9 mouse cellular contexts compared by ENCODE assay signal in the genomic region with DNA sequence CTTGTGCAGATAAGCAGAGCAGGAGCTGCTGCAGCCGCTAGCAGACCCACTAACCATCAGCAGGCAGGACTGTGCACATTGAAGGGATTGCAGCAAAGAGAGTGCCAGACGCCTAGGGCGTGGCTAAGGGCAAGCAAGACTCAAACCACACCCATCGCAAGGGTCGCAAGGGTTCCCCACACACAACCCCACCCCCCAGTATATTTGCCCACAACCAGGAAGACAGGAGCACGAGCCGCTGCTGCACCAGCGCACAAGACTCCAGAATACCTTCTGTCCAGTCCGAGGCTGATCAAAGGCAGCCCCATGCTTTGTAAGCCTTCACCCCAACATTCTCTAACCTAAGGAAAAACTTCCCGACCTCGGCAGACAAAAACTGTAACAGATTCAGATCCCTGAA. TPM values are rescaled to one million over a fixed set of nuclear protein-coding genes. Genes with fewer than 3 reads are reported as not detected.
DNase-seq lines count a peak whose midpoint lies in the region; ATAC-seq and TF ChIP-seq lines count a peak whose summit lies in the region.
"Had no signal": no experiment of that assay in that cellular context is flagged by ENCODE, and none has a peak within 500 bp of the region (broad histone marks: within the 10 kb centered on the region; RNA-seq: fewer than 3 reads in every experiment).

No protein-coding gene starts in this region.

- peaks cover 13% of the 10 kb centered on the region for H3K4me1 ChIP-seq in kidney, embryonic 16.5 days (ENCODE audit: insufficient read depth, low read length)
- H3K4me1 ChIP-seq in hindbrain, embryonic 16.5 days (ENCODE audit: control insufficient read depth, insufficient read depth, low read depth, low read length) = peaks cover 15% of the 10 kb centered on the region
- H3K4me1 ChIP-seq in midbrain, postnatal 0 days (ENCODE audit: insufficient read depth, low read length) = 0 out of 2 replicates have a peak, but pooled peaks cover 4% of the 10 kb centered on the region

- H3K4me2 ChIP-seq in kidney, embryonic 16.5 days (replicated peaks; ENCODE audit: low read depth, low read length) = peak overlapping the region; percentile 94; the same call in 1 of the 2 replicates
- H3K4me2 ChIP-seq in hindbrain, embryonic 16.5 days (ENCODE audit: low read length) = peak overlapping the region; percentile 72
- peak overlapping the region; percentile 74 for H3K4me2 ChIP-seq in midbrain, postnatal 0 days (ENCODE audit: low read depth, low read length, poor library complexity, severe bottlenecking)

- no peak overlapping the region for H3K9ac ChIP-seq in kidney, embryonic 16.5 days (replicated peaks; ENCODE audit: low read length)
- no peak overlapping the region; the same call in 1 of the 2 replicates for H3K9ac ChIP-seq in hindbrain, embryonic 16.5 days (ENCODE audit: low read depth, low read length)
- H3K9ac ChIP-seq in midbrain, postnatal 0 days (replicated peaks; ENCODE audit: low read length, poor library complexity, severe bottlenecking) = peak overlapping the region; percentile 54; the same call in 1 of the 2 replicates

- intact Hi-C loops in left cerebral cortex, postnatal 36 days (cut with DNase I) = loop anchor here (5.0 kb wide), 2 partner anchors 79 to 81 kb away; a partner anchor contains a TSS

- 2% methylated on average over 11 of the region's 11 CpGs for WGBS in kidney, embryonic 16.5 days
- WGBS in hindbrain, embryonic 16.5 days = 5% methylated on average over 11 of the region's 11 CpGs
- WGBS in midbrain, postnatal 0 days = 4% methylated on average over 11 of the region's 11 CpGs

- DNase-seq in kidney, adult 8-10 months = no peak
- peak; percentile 56 to 71 for DNase-seq in cerebellum, postnatal 25 days
- DNase-seq in midbrain, postnatal 0 days (ENCODE audit: low spot score) = no peak
- no peak for DNase-seq in left cerebral cortex, postnatal 36 days (ENCODE audit: low spot score in 2 of 2)
- DNase-seq in frontal cortex, adult 2 months (ENCODE audit: extremely low spot score in 1 of 2, low spot score in 1 of 2) = no peak
- no peak for DNase-seq in right cerebral cortex, postnatal 25 days

- H3K27ac ChIP-seq in kidney, embryonic 16.5 days (ENCODE audit: low read length) = no peak overlapping the region
- H3K27ac ChIP-seq in hindbrain, embryonic 16.5 days (ENCODE audit: low read depth, low read length) = no peak overlapping the region
- H3K27ac ChIP-seq in midbrain, postnatal 0 days (ENCODE audit: low read depth, low read length) = no peak overlapping the region
- H3K27ac ChIP-seq: macrophage had no signal

- H3K4me3 ChIP-seq in kidney, embryonic 16.5 days (ENCODE audit: low read length) = peak overlapping the region; percentile 68
- peak overlapping the region; percentile 81 for H3K4me3 ChIP-seq in hindbrain, embryonic 16.5 days (ENCODE audit: low read length)
- peak overlapping the region; percentile 48 for H3K4me3 ChIP-seq in midbrain, postnatal 0 days (ENCODE audit: low read depth, low read length)

- TF ChIP-seq CTCF in midbrain, postnatal 0 days (IDR thresholded peaks at IDR 0.05) = no peak

- no peak for ATAC-seq in kidney, embryonic 16.5 days (ENCODE audit: low FRiP score, low TSS enrichment)
- no peak for ATAC-seq in hindbrain, embryonic 16.5 days
- no peak for ATAC-seq in midbrain, postnatal 0 days (ENCODE audit: low FRiP score)

- no peaks in the 10 kb centered on the region for H3K9me3 ChIP-seq in kidney, embryonic 16.5 days (ENCODE audit: low read length)
- no peaks in the 10 kb centered on the region for H3K9me3 ChIP-seq in hindbrain, embryonic 16.5 days (ENCODE audit: control insufficient read depth, low read length)
- H3K9me3 ChIP-seq in midbrain, postnatal 0 days (ENCODE audit: low read length) = no peaks in the 10 kb centered on the region

- H3K27me3 ChIP-seq in kidney, embryonic 16.5 days (ENCODE audit: insufficient read depth, low read length) = peaks cover 57% of the 10 kb centered on the region
- peaks cover 9% of the 10 kb centered on the region for H3K27me3 ChIP-seq in hindbrain, embryonic 16.5 days (replicated peaks; ENCODE audit: control insufficient read depth, insufficient read depth, low read length)
- peaks cover 6% of the 10 kb centered on the region; the same call in 1 of the 2 replicates for H3K27me3 ChIP-seq in midbrain, postnatal 0 days (ENCODE audit: insufficient read depth, low read length)

- no peaks in the 10 kb centered on the region for H3K36me3 ChIP-seq in kidney, embryonic 16.5 days (ENCODE audit: insufficient read depth, low read length)
- H3K36me3 ChIP-seq in hindbrain, embryonic 16.5 days (ENCODE audit: control insufficient read depth, insufficient read depth, low read length) = no peaks in the 10 kb centered on the region
- no peaks in the 10 kb centered on the region for H3K36me3 ChIP-seq in midbrain, postnatal 0 days (ENCODE audit: insufficient read depth, low read length)

RNA-seq across cellular contexts. Expression of a gene that starts 1.7 kb away (rescaled TPM):
- 0.21 and 0.34 TPM in 2 replicates for polyA plus RNA-seq in kidney, embryonic 16.5 days (2015; fragmentation: Nextera tagmentation; extraction: Ambion mirVana)
- 4.6 and 5.2 TPM in 2 replicates for polyA plus RNA-seq in hindbrain, embryonic 16.5 days (2015; fragmentation: Nextera tagmentation; extraction: Ambion mirVana)
- total RNA-seq in midbrain, postnatal 0 days (2014; rRNA removed) = 6.1 and 10.0 TPM in 2 replicates
- polyA plus RNA-seq in midbrain, postnatal 0 days (2015; fragmentation: Nextera tagmentation; extraction: Ambion mirVana) = 2.9 and 3.0 TPM in 2 replicates
- 10 to 100 TPM; 53.1 to 55.3 TPM for total RNA-seq in left cerebral cortex, postnatal 36 days (2021)
- polyA plus RNA-seq in frontal cortex, adult 2 months (2012; rRNA removed) = 37.6 and 37.8 TPM in 2 replicates

RNA-seq across cellular contexts. Expression of a gene that starts 1.9 kb away (rescaled TPM):
- not detected in 2 replicates for polyA plus RNA-seq in kidney, embryonic 16.5 days (2015; fragmentation: Nextera tagmentation; extraction: Ambion mirVana)
- 0.19 TPM in 1 of 2 replicates, not detected in the other for polyA plus RNA-seq in hindbrain, embryonic 16.5 days (2015; fragmentation: Nextera tagmentation; extraction: Ambion mirVana)
- total RNA-seq in midbrain, postnatal 0 days (2014; rRNA removed) = 0.24 and 2.1 TPM in 2 replicates
- polyA plus RNA-seq in midbrain, postnatal 0 days (2015; fragmentation: Nextera tagmentation; extraction: Ambion mirVana) = 0.12 and 0.37 TPM in 2 replicates
- total RNA-seq in left cerebral cortex, postnatal 36 days (2021) = 1 to 10 TPM in 1 of 2 experiments, under 1 TPM in 1; 0.96 to 1.5 TPM
- polyA plus RNA-seq in frontal cortex, adult 2 months (2012; rRNA removed) = 0.30 and 0.42 TPM in 2 replicates
- polyA plus RNA-seq: macrophage had no signal

RNA-seq across cellular contexts. Expression of a gene that starts 49.6 kb away (rescaled TPM):
- polyA plus RNA-seq in kidney, embryonic 16.5 days (2015; fragmentation: Nextera tagmentation; extraction: Ambion mirVana) = 192 and 196 TPM in 2 replicates
- polyA plus RNA-seq in hindbrain, embryonic 16.5 days (2015; fragmentation: Nextera tagmentation; extraction: Ambion mirVana) = 132 and 139 TPM in 2 replicates
- 95.2 and 129 TPM in 2 replicates for total RNA-seq in midbrain, postnatal 0 days (2014; rRNA removed)
- 124 TPM in 2 replicates for polyA plus RNA-seq in midbrain, postnatal 0 days (2015; fragmentation: Nextera tagmentation; extraction: Ambion mirVana)
- 10 to 100 TPM; 82.2 to 87.2 TPM for total RNA-seq in left cerebral cortex, postnatal 36 days (2021)
- polyA plus RNA-seq in frontal cortex, adult 2 months (2012; rRNA removed) = 84.9 TPM in 2 replicates

Comparison
In these comparisons a context has a peak if more than half of its experiments do, and no peak if none do; other contexts are left out.
1. DNase-seq: peak in cerebellum, postnatal 25 days (2 of 2); none in kidney, adult 8-10 months (0 of 2), midbrain, postnatal 0 days (single experiment), left cerebral cortex, postnatal 36 days (0 of 2), frontal cortex, adult 2 months (0 of 2) and right cerebral cortex, postnatal 25 days (single experiment).
2. Peak in every context shown above with its lines, with median percentiles within 50 percentile points of each other: H3K4me2 ChIP-seq and H3K4me3 ChIP-seq.